Mouse (Mus musculus): Measurements from ENCODE around the gene Stard13.

The Stard13 gene

DNA sequence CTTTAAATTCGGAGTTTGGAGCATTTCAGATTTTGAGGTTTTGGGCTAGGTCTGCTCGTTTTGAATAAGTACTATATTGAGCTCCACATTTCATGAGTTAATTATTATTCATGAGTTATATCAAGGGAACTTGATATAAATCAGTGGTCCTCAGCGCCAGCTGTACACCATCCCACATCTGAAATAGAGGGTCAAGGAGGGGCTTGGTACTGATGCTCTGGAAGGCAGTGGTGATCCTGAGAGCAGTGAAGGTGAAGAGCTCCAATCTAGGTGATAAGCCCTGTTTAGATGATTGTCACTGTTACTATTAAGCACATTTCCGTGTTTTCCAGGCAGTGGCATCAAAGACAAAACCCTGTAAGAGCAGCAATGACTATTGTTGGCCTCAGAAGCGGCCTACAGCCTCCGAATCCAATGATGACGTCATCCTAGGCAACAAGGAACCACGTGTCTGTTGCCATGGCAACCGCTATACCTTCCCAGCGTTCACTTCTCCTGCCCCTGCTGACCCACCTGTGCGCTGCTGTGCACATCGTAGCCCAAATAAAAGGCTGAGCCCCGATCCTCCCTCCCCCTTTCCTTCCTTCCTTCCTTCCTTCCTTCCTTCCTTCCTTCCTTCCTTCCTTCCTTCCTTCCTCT is 5.2 kb downstream of the Stard13 start:
- no peak for DNase-seq

DNA sequence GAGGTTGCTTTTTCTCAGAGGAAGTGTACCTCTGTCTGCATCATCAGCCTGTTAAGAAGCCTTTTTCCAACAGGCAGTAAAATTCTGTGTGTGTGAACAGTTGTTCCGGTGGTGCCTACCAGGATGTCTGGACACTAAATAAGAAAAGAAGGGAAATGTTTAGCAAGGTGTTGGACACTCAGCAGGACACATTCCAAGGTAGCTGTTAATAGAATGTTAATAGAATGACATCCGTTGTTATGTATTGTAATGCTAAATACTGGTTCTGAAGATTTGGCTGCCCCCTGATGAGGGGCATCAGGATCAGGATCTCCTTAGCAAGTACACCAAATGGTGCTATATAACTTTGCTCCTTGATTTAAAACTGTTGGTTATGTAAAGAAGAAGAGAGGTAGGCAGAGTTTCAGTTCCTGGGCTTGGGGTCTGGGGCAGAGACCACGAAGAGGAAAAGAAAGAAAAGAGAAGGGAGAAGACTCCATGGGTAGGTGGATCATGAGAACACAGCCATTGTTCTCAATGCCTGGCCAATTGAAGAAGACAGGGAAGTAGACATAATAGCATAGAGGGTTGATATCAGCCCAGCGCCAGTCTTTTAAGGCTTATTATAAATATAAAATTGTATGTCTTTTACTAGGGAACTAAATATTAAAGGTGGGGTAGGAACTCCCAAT is 9.8 kb downstream of the Stard13 start:
- no peak for DNase-seq

DNA sequence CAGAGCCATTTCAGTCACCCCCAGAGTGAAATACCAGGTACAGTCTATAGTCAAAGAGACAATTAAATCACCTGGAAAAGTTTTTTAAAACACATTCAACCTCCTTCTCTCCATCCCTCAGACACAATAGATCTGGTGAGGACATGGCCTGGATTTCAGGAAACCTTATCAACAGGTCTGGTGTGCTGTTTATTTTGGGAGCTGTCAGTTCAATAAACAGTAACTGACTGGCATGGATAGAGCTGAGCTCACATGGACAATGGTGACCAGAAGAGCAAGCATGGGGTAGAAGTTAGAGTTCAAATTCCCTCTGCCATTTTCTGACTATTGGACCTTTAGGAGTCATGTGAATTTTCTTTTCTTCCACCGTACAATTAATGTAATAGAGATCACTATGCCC is 10.8 kb downstream of the Stard13 start:
- DNase-seq: no peak

DNA sequence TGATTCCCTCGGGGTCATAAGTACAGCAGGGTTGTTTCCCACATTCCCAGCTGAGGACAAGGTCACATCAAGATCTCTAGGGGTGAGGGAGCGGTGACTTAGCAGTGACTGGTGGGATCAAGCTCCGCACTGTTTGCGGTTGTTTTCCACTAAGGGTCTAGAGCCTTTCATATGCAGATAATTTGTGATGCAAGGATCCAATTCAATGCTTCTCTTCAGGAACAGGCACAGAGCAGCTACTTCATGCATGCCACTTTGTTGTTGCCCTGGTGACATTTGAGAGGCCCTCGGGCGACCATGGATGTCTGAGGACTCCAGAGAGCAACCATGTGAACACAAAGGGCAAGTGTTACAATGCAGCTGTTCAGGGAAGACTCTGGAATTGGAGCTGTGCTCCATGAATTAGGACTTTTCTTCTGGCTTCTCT is 14.9 kb downstream of the Stard13 start:
- no peak for DNase-seq

DNA sequence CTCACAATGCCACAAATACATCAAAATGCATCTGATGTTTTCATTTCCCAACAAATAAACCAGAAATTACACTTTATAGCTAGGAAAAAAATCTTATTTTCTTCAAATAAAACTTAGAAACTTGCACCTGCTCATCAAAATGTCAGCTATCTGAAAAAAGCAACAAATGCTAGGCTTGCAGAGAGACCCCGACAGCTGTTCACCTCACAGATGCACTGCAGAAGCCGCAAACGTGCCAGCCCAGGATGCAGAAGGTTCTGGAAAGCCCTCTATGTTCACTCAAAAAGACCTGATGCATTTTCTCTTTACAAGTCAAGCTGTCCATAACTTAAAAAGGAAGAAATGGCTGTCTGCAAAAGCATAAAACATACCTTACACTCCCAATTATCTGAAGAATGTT is 20.5 kb downstream of the Stard13 start:
- no peak for DNase-seq

DNA sequence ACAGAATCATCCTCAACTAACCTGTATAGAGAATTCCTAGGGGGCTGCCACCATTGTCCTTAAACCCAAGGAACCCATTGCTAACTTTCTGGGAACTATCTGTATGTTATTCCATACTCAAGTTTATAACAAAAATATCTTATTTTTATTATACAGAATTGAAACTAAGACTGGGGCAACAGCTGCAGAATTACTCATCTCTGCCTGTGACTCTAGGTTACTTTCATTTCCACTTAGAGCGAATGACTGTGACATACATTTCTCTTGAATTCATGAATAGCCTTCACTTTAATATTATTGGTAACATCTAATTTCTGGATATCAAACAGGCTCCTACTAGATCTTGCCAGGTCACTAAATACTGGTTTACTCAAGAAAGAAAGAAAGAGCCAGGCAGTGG is 22.8 kb downstream of the Stard13 start:
- no peak for DNase-seq

DNA sequence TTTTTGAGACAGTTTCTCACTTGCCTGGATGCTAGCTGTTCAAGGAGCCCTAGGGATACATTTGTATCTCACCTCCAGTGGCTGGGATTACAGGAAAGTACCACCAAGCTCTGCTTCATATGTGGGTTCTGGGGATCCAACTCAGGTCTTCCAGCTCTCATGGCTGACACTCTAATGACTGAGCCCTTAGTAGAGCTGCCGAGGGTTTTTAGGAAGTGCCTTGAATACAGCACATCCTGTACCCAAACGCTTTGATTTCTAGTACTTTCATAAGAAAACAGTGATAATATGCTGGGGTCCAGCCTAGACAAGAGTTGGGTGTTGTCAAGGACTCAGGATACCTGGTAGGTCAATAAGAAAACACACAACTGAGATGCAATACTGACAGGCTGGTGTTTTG is 23.6 kb downstream of the Stard13 start:
- DNase-seq: no peak

DNA sequence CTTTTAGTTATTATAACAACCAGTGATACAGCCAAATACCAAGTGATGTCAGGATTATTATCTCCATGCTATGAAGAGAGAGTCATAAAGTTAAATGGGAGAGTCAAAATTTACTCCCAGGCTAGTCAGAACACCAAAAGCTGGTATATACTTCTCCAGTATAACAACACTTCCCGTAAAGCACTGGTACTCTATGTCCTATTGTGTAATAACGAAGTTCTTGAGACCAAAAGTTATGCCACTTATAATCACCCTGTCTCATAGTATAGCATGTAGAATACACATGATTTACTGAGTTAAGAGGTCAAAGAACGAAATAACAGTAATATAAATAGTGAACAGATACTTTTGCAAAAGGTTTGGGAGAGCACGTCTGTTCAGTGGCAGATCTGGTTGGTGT is 28.6 kb downstream of the Stard13 start:
- DNase-seq: no peak

DNA sequence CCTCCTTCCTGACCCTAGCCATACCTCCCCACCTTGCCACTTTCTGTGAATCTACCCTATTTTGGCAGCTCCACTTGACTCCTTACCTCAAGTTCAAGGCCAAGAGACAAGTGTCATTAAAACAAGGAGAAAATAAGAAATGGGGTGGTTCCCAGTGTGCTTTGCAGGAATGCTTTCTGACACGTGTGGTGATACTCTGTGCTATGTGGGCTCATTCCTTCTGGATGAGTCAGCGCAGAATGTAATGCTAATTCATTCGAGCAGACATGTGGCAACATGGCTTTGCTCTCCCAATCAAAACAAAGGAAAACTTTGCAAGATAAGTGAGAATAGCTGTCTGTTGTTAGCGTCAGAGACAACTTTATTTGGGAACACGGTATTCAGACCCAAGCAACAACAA is 30.7 kb downstream of the Stard13 start:
- DNase-seq: peak; percentile 37

DNA sequence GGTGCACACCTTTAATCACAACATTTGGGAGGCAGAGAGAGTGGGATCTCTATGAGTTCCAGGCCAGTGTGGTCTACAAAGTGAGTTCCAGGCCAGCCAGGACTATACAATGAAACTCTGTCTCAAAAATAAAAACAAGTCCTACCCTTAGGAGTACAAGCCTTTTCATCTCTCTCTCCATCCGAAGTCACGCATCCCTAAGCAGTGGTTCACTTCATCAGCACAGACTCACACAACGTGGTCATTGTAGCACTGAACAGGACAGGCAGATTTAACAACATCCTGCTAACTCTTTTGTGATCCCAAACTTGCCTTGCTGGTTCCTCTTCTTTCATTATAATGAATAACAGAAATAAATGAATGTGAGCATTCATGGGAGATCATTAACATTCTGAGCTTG is 32.4 kb downstream of the Stard13 start:
- no peak for DNase-seq

DNA sequence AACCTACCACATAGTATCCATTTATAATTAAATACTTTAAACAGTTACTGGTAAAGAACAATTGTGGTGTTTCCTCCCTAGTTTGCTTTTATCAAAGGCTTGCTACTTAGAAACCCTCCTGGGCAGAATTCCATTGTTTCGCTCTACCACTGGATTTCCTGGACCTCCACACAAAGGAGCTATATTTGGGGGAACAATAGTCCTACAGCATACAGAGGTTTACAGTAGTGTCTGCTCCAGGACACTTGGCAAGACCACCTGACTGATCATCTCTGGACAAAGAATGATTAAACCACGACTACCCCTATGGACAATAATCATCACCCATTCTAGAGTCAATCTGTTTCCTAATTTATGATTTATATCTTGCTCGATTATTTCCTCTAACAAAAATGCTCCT is 34.4 kb downstream of the Stard13 start:
- DNase-seq: peak; percentile 31

DNA sequence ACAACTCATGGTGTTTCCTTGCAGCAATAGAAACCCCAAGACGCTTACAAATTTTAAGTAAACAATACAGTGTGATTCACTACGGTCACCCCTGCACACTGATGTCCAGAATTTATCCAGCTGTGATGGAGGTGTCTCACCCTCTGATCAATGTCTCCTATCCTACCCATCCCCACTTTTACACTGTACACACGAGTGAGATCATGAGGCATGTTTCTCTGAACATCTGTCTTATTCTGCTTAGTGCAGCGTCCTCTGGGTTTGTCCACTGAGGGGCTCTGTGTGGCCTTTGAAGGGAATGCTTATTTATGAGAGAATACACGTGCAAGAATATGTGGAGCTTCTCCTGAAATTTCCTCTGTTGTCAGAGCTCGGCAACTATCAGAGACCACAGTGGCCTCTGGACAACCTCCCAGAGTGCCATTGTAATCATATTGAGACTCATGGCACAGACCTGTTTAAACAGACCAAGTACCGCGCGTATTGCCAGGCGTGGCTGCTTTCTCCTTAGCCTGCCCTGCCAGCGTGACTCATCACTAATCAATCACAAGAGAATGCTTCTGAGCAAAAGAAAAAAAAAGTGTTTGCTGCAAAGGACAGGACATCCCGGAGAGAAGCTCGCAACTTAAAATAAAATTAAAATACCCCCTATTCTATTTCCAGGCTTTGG is 36.9 kb downstream of the Stard13 start:
- peak; percentile 57 for DNase-seq

DNA sequence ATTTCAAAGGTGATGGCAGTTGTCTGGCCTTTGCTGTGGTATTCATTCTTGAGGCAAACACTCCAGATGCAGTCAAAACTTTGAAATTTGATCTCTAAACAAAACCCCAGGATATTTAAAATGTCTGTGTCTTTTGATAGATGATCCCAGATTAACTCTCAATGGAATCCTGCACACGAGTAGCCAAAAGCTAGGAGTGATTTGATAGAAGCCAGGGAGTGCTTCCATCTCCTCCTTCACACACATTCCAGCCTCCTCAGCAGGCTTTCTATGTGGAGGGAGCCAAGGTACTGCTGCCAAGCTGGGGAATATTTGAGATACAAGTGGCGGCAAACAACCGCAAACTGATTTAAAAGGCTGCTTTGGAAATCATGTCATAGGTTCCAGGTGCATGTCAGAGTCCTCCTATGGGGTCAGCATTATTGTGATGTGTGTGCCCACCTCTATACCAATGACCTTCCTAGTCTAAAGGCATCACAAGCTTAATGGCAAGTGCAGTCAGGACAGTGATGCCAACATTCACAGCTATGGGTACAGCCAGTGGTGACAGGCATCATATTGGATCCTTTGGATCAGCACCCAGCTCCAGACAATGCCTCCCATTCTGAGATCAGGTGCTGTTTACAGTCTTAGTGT is 39.6 kb downstream of the Stard13 start:
- DNase-seq: peak; percentile 51

DNA sequence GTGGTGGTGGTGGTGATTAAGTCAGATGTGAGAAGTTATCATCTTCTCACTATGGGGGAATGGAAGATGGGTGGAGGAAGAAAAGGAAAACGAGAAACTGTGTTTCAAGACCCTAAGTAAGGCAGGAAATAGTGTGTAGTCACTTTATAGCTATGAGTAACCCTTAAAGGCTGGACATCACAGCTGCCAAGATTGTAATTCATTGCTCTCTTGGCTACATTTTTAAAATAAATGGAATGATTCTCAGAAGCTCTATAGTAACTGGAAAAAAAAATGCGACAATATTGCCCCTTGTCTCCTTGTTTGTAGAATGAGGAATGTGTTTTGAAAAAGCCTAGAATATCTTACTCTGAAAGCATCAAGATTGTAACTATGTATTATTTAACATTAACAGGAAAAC is 41.4 kb downstream of the Stard13 start:
- no peak for DNase-seq

DNA sequence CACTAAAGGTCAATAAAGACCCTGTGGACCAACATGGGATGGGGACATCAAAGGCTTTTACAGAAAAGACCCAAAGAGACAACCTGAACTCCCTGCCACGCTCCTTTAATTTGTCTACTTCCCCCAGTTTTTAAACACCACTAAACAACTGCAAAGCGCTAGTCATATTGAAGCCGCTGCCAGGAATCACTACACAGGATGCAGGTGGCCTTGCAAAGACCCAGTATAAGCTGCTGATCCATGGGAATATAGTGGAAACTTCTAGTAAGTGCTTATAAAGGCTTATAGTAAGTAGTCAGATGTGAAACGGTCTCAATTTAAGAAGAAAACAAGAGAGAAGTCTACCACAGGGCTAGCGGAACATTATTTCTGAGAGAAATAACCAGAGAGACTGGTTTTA is 42.9 kb downstream of the Stard13 start:
- no peak for DNase-seq

DNA sequence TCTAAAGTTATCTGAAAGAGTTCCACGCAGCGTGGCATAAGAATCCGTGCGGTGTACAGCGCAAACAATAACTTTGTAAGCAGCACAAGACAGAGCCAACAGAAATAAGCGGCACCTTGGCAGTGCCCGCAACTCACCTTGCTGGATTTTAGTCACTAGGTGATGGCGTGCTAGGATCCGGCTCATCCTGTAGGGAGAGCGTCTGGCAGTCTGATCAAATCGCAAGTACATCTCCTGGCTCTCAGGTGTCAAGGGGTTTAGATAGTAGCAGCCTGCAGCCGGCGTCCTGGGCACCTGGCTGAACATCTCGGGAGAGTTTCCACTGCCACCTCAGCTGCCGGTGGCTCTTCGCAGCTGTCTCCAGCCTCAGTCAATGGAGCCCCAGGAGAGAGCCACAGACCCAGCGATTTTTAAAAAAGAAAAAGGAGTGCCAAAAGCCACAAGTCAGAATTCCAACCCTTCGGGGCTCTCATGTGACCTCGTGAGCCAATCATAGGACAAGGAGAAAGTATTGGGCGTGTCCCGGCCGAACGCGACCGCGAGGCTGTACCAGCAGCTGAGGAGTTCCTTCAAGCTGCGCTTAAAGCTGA is 43.8 kb downstream of the Stard13 start:
- peak; percentile 87 for DNase-seq

DNA sequence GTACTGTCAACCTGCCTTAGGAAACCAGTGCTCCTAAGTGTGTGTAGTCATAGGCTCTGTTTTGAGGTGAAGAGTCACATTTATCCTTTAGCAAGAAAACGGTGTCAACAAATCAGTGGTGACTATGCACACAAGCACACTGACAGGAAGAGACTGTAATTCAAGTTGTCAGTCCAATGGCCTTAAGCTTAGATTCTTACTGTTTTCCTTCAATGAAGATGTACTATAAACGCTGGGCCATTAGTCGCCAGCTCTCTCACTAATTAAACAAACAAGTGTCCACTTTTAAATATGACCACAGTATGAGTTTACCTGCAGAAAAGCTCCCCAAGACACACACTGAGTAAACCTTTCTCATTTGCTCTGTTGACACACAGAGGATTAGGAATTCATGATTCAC is 44.3 kb downstream of the Stard13 start:
- DNase-seq: no peak

DNA sequence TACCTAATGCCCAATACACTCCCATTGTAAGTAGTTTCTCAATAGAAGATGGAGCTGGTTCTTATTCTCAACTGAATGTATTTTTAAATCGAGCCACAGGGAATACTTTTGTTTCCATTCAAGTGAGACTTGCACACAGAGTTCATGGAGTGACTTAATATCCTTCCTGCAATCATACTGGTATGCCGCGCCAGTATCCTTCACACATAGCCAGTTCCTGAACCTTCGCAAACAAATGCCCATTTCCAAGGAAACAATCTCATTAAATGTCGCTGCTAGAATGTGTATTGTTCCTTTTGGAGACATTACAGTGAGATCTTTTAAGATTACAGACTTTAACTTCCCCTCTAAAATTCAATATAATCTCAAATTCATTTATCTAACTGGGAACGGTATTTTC is 45.0 kb downstream of the Stard13 start:
- DNase-seq: no peak

DNA sequence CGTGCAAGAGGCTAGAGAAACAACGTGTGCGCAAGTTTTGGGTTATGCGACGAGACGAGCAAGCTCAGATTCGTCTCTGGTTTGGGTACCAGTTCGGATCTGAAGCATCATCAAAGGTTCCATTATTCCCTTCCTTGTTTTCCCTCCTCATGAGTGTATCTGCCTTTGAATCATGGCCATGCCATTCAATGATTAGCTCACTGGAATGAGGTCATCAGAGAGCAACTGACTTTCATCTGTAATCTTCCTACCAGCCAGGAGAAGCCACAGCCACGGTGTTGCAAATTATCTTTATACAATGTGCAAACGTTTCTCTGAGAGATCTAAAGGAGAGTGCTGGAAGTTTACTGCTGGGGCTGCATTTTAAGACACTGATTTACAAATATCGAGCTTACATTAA is 46.3 kb downstream of the Stard13 start:
- DNase-seq: no peak

DNA sequence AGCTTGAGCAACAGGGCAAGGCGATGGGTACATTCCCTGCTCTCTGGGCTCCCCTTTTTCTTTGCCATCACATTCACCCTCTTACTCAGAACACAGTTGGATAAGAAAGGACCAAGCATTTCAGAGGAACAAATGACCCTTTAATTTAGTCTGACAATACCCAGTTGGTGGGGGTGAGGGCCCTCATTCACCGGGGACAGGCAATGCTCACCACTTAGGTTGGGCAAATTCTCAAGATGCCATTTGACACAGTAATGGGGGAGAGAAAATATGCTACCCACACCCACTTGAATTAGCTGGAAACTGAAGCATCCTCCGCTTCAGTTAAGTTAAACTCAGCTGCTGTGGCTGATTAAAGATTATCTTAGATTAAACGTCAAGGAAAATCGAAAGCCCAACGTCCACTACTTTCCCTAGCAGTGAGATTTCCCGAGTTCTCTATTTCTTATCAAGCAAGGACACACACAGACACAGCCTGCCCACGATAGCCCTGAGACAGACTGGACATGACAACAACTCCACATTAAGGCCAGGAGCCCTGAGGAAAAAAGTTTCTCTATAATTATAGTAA is 48.3 kb downstream of the Stard13 start:
- DNase-seq: no peak

DNA sequence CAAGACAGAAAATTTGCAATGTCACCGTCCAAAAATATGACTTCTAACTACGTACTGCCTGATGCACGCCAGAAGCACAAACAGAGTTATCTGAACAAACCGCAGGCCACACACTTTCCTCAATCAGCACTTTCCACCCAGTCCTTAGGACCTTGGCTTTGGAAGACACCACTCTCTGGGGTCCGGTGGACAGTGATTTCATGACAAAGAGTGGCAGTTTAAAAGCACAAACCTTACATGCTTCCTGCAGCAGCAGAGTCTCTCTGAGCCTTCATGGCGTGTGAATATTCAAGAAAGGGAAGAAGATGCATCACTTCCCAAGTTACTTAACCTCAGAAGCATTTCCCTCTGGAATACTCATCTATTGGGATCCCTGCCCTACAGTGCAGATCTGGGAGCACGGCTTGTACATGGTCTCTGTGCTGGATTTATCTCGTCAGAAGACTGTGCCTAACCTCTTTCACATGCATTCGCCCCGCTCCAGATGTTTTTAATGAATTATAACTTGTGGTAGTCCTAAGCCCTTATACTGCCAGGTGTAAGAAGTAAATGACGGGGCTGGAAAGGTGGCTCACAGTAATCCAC is 49.9 kb downstream of the Stard13 start:
- DNase-seq: no peak

DNA sequence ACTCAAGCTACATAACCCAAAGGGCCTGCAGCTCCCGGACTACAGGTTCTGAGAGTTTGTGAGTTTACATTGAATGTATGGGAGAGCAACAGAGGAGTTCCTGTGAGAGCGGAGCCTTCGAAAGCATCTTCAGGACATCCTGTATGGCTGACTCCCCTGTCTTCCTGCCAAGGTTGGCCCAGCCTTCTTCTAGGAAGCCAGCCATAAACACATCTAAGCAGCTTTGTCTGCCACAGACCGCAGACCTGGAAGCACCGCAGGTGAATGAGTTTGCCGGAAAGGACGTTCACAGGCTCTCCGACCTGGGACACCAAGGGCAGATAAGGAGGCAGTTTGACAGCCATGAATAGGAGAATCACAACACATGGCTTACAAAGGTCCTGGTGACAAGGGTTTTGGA is 52.3 kb downstream of the Stard13 start:
- no peak for DNase-seq

Measured in lung, postnatal 10 days (tissue).